Mouse (Mus musculus): ENCODE results near the gene Ap2m1. TPM values are rescaled to one million over a fixed set of nuclear protein-coding genes. Genes with fewer than 3 reads are reported as not detected.

Ap2m1 gene
- polyA plus RNA-seq, 1 experiment from 2014 or later: 646 TPM

- Histone ChIP-seq H3K9me3 (ENCODE audit: low read depth, low read length) (no peaks in the 10 kb centered on the region), H3K4me1 (ENCODE audit: insufficient read depth) (no peaks in the 10 kb centered on the region), H3K4me3 (ENCODE audit: low read depth, low read length) (no peak overlapping the region), H3K36me3 (ENCODE audit: insufficient read depth) (peaks cover 52% of the 10 kb centered on the region), H3K27ac (ENCODE audit: low read depth) (no peak overlapping the region), H3K9ac (no peak overlapping the region), H3K27me3 (ENCODE audit: insufficient read depth, low read length) (no peaks in the 10 kb centered on the region), H3K4me2 (no peak overlapping the region)
- no peak for ATAC-seq (ENCODE audit: insufficient read depth)
- WGBS: 91% methylated on average over 7 of the region's 7 CpGs
- TF ChIP-seq CTCF (IDR thresholded peaks at IDR 0.05; ENCODE audit: low read depth): no peak
- DNase-seq: no peak
Observed at GRCm38 (mm10) chr16:20511277-20511847, 23.9 kb upstream of the Ap2m1 start.

- no peak for DNase-seq
- peak overlapping the region; percentile 71 for H3K4me2 ChIP-seq
- H3K27me3 ChIP-seq (ENCODE audit: insufficient read depth, low read length): no peaks in the 10 kb centered on the region
- peak overlapping the region; percentile 98 for H3K4me3 ChIP-seq (ENCODE audit: low read depth, low read length)
- H3K9me3 ChIP-seq (ENCODE audit: low read depth, low read length): no peaks in the 10 kb centered on the region
- no peak for TF ChIP-seq CTCF (IDR thresholded peaks at IDR 0.05; ENCODE audit: low read depth)
- ATAC-seq (ENCODE audit: insufficient read depth): no peak
- H3K27ac ChIP-seq (ENCODE audit: low read depth): no peak overlapping the region
- peaks cover 4% of the 10 kb centered on the region; the same call in 1 of the 2 replicates for H3K4me1 ChIP-seq (ENCODE audit: insufficient read depth)
- peaks cover 24% of the 10 kb centered on the region; the same call in 1 of the 2 replicates for H3K36me3 ChIP-seq (ENCODE audit: insufficient read depth)
- H3K9ac ChIP-seq: peak overlapping the region; percentile 95
Observed at GRCm38 (mm10) chr16:20516032-20516431, 19.2 kb upstream of the Ap2m1 start.

GRCm38 (mm10) chr16:20516726-20517201 is 18.5 kb upstream of the Ap2m1 start, which contains the start of gene Dvl3:
Gene Dvl3, plus strand, starts transcription at chr16:20516982.
- peak within 1 kb of the TSS; percentile 95 for H3K9ac ChIP-seq
- H3K27me3 ChIP-seq (ENCODE audit: insufficient read depth, low read length): no peaks in the 10 kb centered on the region
- WGBS: under 1% methylated on average over 55 of the region's 55 CpGs
- DNase-seq: peak; percentile 97
- H3K4me1 ChIP-seq (ENCODE audit: insufficient read depth): peaks cover 4% of the 10 kb centered on the region; the same call in 1 of the 2 replicates
- H3K27ac ChIP-seq (ENCODE audit: low read depth): peak within 1 kb of the TSS; percentile 94
- peak; percentile 46 for TF ChIP-seq CTCF (IDR thresholded peaks at IDR 0.05; ENCODE audit: low read depth)
- H3K4me2 ChIP-seq: peak within 1 kb of the TSS; percentile 71
- ATAC-seq (ENCODE audit: insufficient read depth): peak; percentile 98
- H3K36me3 ChIP-seq (ENCODE audit: insufficient read depth): peaks cover 26% of the 10 kb centered on the region
- no peaks in the 10 kb centered on the region for H3K9me3 ChIP-seq (ENCODE audit: low read depth, low read length)
- H3K4me3 ChIP-seq (ENCODE audit: low read depth, low read length): peak within 1 kb of the TSS; percentile 98

- ATAC-seq (ENCODE audit: insufficient read depth): peak; percentile 32
- no peak for TF ChIP-seq CTCF (IDR thresholded peaks at IDR 0.05; ENCODE audit: low read depth)
- no peak for DNase-seq
Observed at GRCm38 (mm10) chr16:20517216-20517615, 18.1 kb upstream of the Ap2m1 start.

GRCm38 (mm10) chr16:20517701-20518374 is 17.4 kb upstream of the Ap2m1 start:
- TF ChIP-seq CTCF (IDR thresholded peaks at IDR 0.05; ENCODE audit: low read depth): no peak
- 1% methylated on average over 6 of the region's 6 CpGs for WGBS

More at GRCm38 (mm10) chr16:20517216-20517615, 18.1 kb upstream of the Ap2m1 start:
- WGBS: under 1% methylated on average over 26 of the region's 26 CpGs
- H3K36me3 ChIP-seq (ENCODE audit: insufficient read depth): peaks cover 31% of the 10 kb centered on the region
- H3K4me1 ChIP-seq (ENCODE audit: insufficient read depth): peaks cover 4% of the 10 kb centered on the region; the same call in 1 of the 2 replicates
- H3K4me2 ChIP-seq: peak overlapping the region; percentile 71
- peak overlapping the region; percentile 94 for H3K27ac ChIP-seq (ENCODE audit: low read depth)
- H3K9ac ChIP-seq: peak overlapping the region; percentile 95
- H3K9me3 ChIP-seq (ENCODE audit: low read depth, low read length): no peaks in the 10 kb centered on the region
- no peaks in the 10 kb centered on the region for H3K27me3 ChIP-seq (ENCODE audit: insufficient read depth, low read length)
- peak overlapping the region; percentile 98 for H3K4me3 ChIP-seq (ENCODE audit: low read depth, low read length)

GRCm38 (mm10) chr16:20523886-20524285 is 11.4 kb upstream of the Ap2m1 start:
- WGBS: 71% methylated on average over 10 of the region's 10 CpGs

More at GRCm38 (mm10) chr16:20517701-20518374, 17.4 kb upstream of the Ap2m1 start:
- ATAC-seq (ENCODE audit: insufficient read depth) (peak; percentile 26), DNase-seq (peak; percentile 66)
- Histone ChIP-seq H3K4me3 (ENCODE audit: low read depth, low read length) (peak overlapping the region; percentile 98), H3K36me3 (ENCODE audit: insufficient read depth) (peaks cover 31% of the 10 kb centered on the region), H3K27ac (ENCODE audit: low read depth) (peak overlapping the region; percentile 94), H3K27me3 (ENCODE audit: insufficient read depth, low read length) (no peaks in the 10 kb centered on the region), H3K9me3 (ENCODE audit: low read depth, low read length) (no peaks in the 10 kb centered on the region), H3K9ac (peak overlapping the region; percentile 95), H3K4me1 (ENCODE audit: insufficient read depth) (peaks cover 4% of the 10 kb centered on the region; the same call in 1 of the 2 replicates), H3K4me2 (peak overlapping the region; percentile 71)

GRCm38 (mm10) chr16:20528779-20529178 is 6.5 kb upstream of the Ap2m1 start:
- H3K9me3 ChIP-seq (ENCODE audit: low read depth, low read length): no peaks in the 10 kb centered on the region
- no peak overlapping the region for H3K4me2 ChIP-seq
- no peak overlapping the region for H3K27ac ChIP-seq (ENCODE audit: low read depth)
- no peaks in the 10 kb centered on the region for H3K27me3 ChIP-seq (ENCODE audit: insufficient read depth, low read length)
- WGBS: 87% methylated on average over 5 of the region's 5 CpGs
- no peak for ATAC-seq (ENCODE audit: insufficient read depth)
- DNase-seq: no peak
- H3K36me3 ChIP-seq (ENCODE audit: insufficient read depth): peaks cover 95% of the 10 kb centered on the region
- no peak for TF ChIP-seq CTCF (IDR thresholded peaks at IDR 0.05; ENCODE audit: low read depth)
- H3K4me3 ChIP-seq (ENCODE audit: low read depth, low read length): no peak overlapping the region
- no peak overlapping the region for H3K9ac ChIP-seq
- H3K4me1 ChIP-seq (ENCODE audit: insufficient read depth): no peaks in the 10 kb centered on the region

More at GRCm38 (mm10) chr16:20523886-20524285, 11.4 kb upstream of the Ap2m1 start:
- Histone ChIP-seq H3K9ac (no peak overlapping the region), H3K36me3 (ENCODE audit: insufficient read depth) (peaks cover 90% of the 10 kb centered on the region), H3K4me3 (ENCODE audit: low read depth, low read length) (no peak overlapping the region), H3K27me3 (ENCODE audit: insufficient read depth, low read length) (no peaks in the 10 kb centered on the region), H3K4me1 (ENCODE audit: insufficient read depth) (no peaks in the 10 kb centered on the region), H3K27ac (ENCODE audit: low read depth) (no peak overlapping the region), H3K4me2 (no peak overlapping the region), H3K9me3 (ENCODE audit: low read depth, low read length) (no peaks in the 10 kb centered on the region)
- DNase-seq (no peak), ATAC-seq (ENCODE audit: insufficient read depth) (no peak)
- no peak for TF ChIP-seq CTCF (IDR thresholded peaks at IDR 0.05; ENCODE audit: low read depth)

Data from lung, embryonic 14.5 days (tissue).